Mouse (Mus musculus): ENCODE data around the gene Tpx2. TPM values are rescaled to one million over a fixed set of nuclear protein-coding genes. Genes with fewer than 3 reads are reported as not detected.
A peak's percentile ranks its signal among the peaks of the same experiment; 100 is the strongest.

Tpx2 gene
- polyA plus RNA-seq, 1 experiment from 2014 or later, result 66.5 TPM

DNA sequence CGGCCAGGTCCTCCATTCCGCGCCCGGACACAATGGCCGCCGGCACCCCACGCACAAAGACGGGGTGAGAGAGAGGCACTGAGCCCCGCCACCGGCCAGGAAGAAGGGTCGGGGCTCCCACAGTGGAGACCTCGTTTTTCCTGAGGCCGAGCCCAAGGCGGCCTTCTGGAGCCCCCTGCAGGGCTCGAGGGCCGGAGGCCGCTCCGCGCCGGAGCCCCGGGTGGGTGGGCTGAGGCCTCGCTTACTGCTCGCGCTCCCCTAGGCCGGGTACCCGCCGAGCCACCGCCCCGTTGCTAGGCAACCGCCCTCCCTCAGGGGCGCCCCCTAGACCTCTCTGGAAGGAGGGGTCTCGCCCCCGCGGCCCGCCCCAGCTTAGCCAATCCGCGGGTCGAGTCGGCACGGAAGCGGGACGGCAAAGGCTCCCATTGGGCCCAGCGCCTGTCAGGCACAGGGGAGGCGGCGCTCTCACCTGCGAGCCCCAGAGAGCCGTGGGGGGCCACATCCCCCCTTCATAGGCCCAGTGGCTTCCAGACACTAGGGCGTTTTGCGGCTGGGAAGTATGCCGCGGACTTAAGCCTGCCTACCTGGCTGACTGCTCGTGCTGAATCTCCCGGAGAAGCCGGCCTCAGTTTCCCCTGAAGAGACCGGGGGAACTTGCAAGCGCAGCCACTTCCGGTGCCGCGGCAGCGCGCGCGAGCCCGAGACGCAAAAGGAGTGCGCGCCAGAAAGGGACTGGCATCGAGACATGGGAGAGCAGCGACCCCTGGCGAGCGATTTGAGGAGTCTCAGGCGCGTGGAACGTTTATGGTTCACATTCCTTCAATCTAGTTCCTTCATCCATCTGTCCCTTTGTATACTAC, 16.5 kb upstream of the Tpx2 start, which contains the start of gene Bcl2l1:
Gene Bcl2l1 (minus strand): TSS at position 710 of the 860 bp plus-strand sequence.
- Histone ChIP-seq H3K27me3 (replicated peaks) (no peaks in the 10 kb centered on the region), H3K27ac (peak within 1 kb of the TSS; percentile 98), H3K4me2 (peak within 1 kb of the TSS; percentile 77), H3K9me3 (no peaks in the 10 kb centered on the region), H3K4me3 (replicated peaks) (peak within 1 kb of the TSS; percentile 80), H3K9ac (peak within 1 kb of the TSS; percentile 91), H3K36me3 (no peaks in the 10 kb centered on the region), H3K4me1 (peaks cover 29% of the 10 kb centered on the region)
- ATAC-seq (ENCODE audit: insufficient read depth, low FRiP score, low read depth), result peak; percentile 95
- under 1% methylated on average over 71 of the region's 74 CpGs for WGBS

DNA sequence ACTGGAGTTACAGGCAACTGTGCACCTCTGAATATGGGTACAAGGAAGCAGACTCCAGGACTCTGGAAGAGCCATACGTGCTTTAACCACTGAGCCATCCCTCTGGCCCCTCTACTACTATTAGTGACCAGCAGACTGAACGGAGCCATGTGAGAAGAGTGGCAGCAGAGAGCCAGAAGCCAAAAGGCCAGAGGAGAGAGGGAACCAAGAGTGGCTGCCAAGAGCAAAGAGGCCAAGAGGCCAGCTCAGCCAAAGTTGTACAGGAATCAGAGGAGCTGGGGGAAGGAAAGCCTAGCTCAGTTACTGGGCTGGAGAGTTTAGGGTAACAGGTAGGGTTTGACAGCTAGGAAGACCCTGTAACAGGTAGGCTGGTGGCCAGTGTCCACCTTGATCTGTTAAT, 8.5 kb upstream of the Tpx2 start:
- no peaks in the 10 kb centered on the region for H3K36me3 ChIP-seq
- no peak overlapping the region for H3K4me2 ChIP-seq
- H3K27ac ChIP-seq, result no peak overlapping the region
- 71% methylated on average over 2 of the region's 2 CpGs for WGBS
- H3K4me1 ChIP-seq, result no peaks in the 10 kb centered on the region
- H3K9ac ChIP-seq, result no peak overlapping the region
- no peak for ATAC-seq (ENCODE audit: insufficient read depth, low FRiP score, low read depth)
- no peak overlapping the region for H3K4me3 ChIP-seq (replicated peaks)
- H3K27me3 ChIP-seq (replicated peaks), result no peaks in the 10 kb centered on the region
- no peaks in the 10 kb centered on the region for H3K9me3 ChIP-seq

DNA sequence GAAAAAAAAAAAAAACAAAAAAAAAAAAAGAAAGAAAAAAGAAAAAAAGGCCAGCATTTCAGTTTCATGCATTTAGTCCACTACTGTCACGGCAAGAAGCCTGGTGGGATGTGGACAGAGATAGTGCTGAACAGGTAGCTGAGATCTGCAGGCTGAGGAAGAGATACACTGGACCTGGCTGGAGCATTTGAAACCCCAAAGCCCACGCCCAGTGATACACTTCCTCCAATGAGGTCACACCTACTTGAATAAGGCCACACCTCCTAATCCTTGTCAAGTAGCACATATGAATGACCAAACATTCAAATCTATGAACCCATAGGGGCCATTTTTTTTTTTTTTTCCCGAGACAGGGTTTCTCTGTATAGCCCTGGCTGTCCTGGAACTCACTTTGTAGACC, 5.0 kb upstream of the Tpx2 start:
- Histone ChIP-seq H3K4me2 (no peak overlapping the region), H3K36me3 (no peaks in the 10 kb centered on the region), H3K27me3 (replicated peaks) (no peaks in the 10 kb centered on the region), H3K4me1 (no peaks in the 10 kb centered on the region), H3K9ac (no peak overlapping the region), H3K9me3 (no peaks in the 10 kb centered on the region), H3K27ac (no peak overlapping the region), H3K4me3 (replicated peaks) (no peak overlapping the region)
- no peak for ATAC-seq (ENCODE audit: insufficient read depth, low FRiP score, low read depth)
- 83% methylated on average over 3 of the region's 3 CpGs for WGBS

DNA sequence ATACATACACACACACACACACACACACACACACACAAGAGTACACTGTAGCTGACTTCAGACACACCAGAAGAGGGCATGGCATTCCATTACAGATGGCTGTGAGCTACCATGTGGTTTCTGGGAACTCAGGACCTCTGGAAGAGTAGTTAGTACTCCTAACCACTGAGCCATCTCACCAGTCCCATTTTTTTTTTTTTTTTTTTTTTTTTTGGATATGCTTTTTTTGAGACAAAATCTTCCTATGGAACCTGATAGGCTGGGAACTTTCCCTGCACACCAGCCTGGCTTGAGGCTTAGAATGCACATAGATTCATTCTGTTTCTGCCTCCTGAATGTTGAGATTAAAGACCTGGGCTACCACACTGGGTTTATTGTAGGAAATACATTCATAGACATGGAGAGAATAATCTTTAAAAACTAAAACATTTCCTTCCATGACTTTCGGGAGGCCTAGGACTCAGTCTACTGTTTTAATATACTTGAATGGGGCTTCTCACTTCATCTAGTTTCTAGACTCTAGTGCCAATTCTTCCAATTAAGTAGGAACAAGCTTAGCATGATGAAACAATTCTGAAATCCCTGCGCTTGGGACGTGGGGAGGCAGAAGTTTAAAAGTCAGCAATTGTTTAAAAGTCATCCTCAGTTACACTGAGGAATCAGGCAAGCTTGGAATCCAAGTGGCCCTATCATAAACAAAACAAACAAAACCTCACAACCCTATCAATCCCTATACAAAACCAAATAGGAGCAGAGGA, 528 bp upstream of the Tpx2 start:
- H3K27ac ChIP-seq, result no peak overlapping the region
- peak overlapping the region; percentile 89 for H3K4me3 ChIP-seq (replicated peaks)
- peak overlapping the region; percentile 45 for H3K4me2 ChIP-seq
- no peaks in the 10 kb centered on the region for H3K4me1 ChIP-seq
- ATAC-seq (ENCODE audit: insufficient read depth, low FRiP score, low read depth), result no peak
- no peaks in the 10 kb centered on the region for H3K27me3 ChIP-seq (replicated peaks)
- H3K9me3 ChIP-seq, result no peaks in the 10 kb centered on the region
- 16% methylated on average over 3 of the region's 3 CpGs for WGBS
- no peak overlapping the region for H3K9ac ChIP-seq
- peaks cover 3% of the 10 kb centered on the region; the same call in 1 of the 2 replicates for H3K36me3 ChIP-seq

DNA sequence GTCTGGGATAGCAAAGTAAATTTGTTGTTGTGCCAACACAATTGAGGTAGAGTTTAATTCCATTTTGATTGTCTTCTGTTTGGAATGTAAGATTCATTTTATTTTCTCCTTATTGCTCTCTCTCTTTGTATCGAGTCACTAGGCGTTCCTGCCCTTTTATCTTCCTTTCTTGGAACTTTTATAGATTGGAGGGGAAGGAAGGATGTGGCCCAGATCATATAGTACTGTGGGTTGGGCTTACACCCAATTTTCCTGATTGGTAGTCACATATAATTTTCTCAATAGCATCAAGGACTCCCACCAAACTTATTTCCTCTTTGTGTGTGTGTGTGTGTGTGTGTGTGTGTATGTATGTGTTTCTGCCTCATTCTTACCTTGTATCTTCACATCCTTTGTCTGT, 702 bp downstream of the Tpx2 start:
- Histone ChIP-seq H3K27ac (peak overlapping the region; percentile 82), H3K4me3 (replicated peaks) (peak overlapping the region; percentile 89), H3K9ac (peak overlapping the region; percentile 69), H3K27me3 (replicated peaks) (no peaks in the 10 kb centered on the region), H3K4me2 (peak overlapping the region; percentile 66), H3K4me1 (no peaks in the 10 kb centered on the region), H3K36me3 (peaks cover 12% of the 10 kb centered on the region; the same call in 1 of the 2 replicates), H3K9me3 (no peaks in the 10 kb centered on the region)
- ATAC-seq (ENCODE audit: insufficient read depth, low FRiP score, low read depth), result no peak
- 8% methylated on average over 2 of the region's 2 CpGs for WGBS

DNA sequence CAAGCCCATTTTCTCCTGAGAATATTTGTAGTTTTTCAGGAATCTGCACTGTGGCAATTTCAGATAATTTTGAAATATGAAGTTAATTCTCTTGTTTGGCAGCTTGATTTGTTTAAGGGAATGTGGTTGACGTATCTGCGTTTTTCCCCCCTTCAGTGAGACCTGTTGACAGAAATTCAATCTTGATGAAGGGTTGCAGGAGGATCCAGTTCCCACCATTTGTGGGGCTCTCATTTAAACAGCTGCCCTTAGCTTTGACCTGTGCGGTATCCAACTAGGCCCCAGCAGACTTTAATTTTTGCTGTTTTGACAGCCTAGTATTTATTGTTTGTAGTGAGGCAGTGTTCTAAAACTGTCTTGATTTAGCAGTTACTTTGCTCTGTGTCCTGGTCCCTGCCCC, 11.7 kb downstream of the Tpx2 start:
- Histone ChIP-seq H3K4me3 (replicated peaks) (no peak overlapping the region), H3K27me3 (replicated peaks) (no peaks in the 10 kb centered on the region), H3K4me1 (no peaks in the 10 kb centered on the region), H3K27ac (no peak overlapping the region), H3K36me3 (peaks cover 12% of the 10 kb centered on the region; the same call in 1 of the 2 replicates), H3K9ac (no peak overlapping the region), H3K9me3 (no peaks in the 10 kb centered on the region), H3K4me2 (no peak overlapping the region)
- WGBS, result 64% methylated on average over 3 of the region's 3 CpGs
- no peak for ATAC-seq (ENCODE audit: insufficient read depth, low FRiP score, low read depth)

DNA sequence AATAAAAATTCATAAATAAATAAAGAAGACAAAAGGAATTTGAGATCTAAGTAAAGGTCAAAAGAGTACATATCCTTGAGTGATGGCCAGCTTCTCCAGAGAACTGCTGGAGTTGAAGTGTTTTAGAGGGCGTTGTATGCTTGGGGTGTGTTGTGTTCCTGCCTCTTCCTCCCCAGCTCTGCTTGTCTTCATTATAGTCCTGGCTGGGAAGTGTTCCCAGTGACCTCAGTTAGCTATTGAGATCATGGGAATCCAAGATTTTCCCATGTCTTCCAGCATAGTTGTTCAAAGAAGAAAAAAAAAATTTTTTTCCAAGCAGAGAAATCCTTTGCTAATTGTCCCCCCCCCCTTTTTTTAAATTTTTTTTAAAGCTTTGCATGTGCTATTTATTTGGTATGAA, 14.1 kb downstream of the Tpx2 start:
- ATAC-seq (ENCODE audit: insufficient read depth, low FRiP score, low read depth), result no peak
- H3K27me3 ChIP-seq (replicated peaks), result no peaks in the 10 kb centered on the region
- H3K9me3 ChIP-seq, result no peaks in the 10 kb centered on the region
- no peak overlapping the region for H3K9ac ChIP-seq
- H3K4me1 ChIP-seq, result no peaks in the 10 kb centered on the region
- H3K4me3 ChIP-seq (replicated peaks), result no peak overlapping the region
- H3K27ac ChIP-seq, result no peak overlapping the region
- no peak overlapping the region for H3K4me2 ChIP-seq
- WGBS, result 91% methylated on average over 1 of the region's 1 CpGs
- peaks cover 8% of the 10 kb centered on the region; the same call in 1 of the 2 replicates for H3K36me3 ChIP-seq

DNA sequence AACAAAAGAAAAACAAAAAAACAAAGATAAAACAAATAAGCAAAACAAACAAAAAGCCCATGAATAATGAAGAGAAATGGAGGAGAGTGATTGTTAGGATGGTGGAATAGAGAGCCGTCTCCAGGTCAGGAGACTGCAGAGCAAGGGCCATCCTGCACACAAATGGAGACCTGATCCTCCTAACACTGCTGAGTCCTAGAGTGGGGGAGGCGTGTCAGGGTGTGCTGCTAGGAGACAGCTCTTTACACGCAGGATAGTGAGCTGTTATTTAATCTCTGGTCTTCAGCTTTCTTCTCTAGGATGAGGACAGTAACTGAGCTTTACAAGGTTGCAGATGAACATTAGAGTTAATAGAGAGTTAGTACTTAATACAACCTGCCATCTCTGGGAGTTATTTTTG, 14.9 kb downstream of the Tpx2 start:
- H3K36me3 ChIP-seq, result peaks cover 7% of the 10 kb centered on the region
- H3K27me3 ChIP-seq (replicated peaks), result no peaks in the 10 kb centered on the region
- H3K4me3 ChIP-seq (replicated peaks), result no peak overlapping the region
- no peaks in the 10 kb centered on the region for H3K9me3 ChIP-seq
- no peak overlapping the region for H3K4me2 ChIP-seq
- ATAC-seq (ENCODE audit: insufficient read depth, low FRiP score, low read depth), result no peak
- WGBS, result 75% methylated on average over 3 of the region's 3 CpGs
- H3K9ac ChIP-seq, result no peak overlapping the region
- H3K4me1 ChIP-seq, result no peaks in the 10 kb centered on the region
- H3K27ac ChIP-seq, result no peak overlapping the region

DNA sequence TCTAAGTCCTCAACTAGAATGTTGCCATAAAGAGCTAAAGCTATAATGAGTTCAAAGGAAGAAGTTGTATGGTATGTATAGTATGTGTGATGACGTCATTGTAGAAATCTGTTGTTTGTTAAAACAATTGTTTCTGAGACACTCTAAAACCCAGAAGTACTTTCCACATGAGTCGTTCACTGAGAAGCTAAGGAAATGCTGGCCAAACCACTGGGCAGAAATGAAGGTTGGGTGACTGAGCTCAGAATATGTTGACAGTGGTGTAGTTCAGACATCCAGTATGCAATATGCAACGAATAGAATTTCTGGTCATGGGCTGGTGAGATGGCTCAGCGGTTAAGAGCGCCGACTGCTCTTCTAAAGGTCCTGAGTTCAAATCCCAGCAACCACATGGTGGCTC, 15.6 kb downstream of the Tpx2 start:
- no peak overlapping the region for H3K27ac ChIP-seq
- no peak overlapping the region for H3K4me3 ChIP-seq (replicated peaks)
- no peaks in the 10 kb centered on the region for H3K4me1 ChIP-seq
- no peak overlapping the region for H3K9ac ChIP-seq
- no peak overlapping the region for H3K4me2 ChIP-seq
- H3K36me3 ChIP-seq, result peaks cover 11% of the 10 kb centered on the region
- WGBS, result 92% methylated on average over 6 of the region's 6 CpGs
- no peaks in the 10 kb centered on the region for H3K27me3 ChIP-seq (replicated peaks)
- no peaks in the 10 kb centered on the region for H3K9me3 ChIP-seq
- no peak for ATAC-seq (ENCODE audit: insufficient read depth, low FRiP score, low read depth)

DNA sequence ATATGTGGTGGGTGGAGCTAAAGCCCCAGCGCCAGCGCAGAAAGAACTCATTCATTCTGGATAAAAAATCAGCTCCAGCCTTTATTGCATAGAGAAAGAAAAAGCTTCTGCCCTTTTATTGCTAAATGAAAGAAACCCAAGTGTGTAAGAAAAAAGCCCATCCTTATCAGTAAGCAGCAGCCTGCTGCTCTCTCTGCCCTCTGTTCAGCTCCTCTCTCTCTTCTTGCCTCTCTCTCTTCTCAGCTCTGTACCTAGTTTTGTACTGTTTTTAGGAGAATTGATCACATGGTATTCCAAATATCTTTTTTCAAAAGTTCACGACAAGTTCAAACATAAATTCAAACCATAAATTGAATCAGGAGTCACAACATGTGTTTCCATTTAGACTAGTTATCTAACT, 30.5 kb downstream of the Tpx2 start:
- 90% methylated on average over 3 of the region's 3 CpGs for WGBS
- Histone ChIP-seq H3K9me3 (no peaks in the 10 kb centered on the region), H3K4me1 (no peaks in the 10 kb centered on the region), H3K27me3 (replicated peaks) (no peaks in the 10 kb centered on the region), H3K27ac (no peak overlapping the region), H3K4me2 (no peak overlapping the region), H3K4me3 (replicated peaks) (no peak overlapping the region), H3K9ac (no peak overlapping the region), H3K36me3 (peaks cover 49% of the 10 kb centered on the region)
- ATAC-seq (ENCODE audit: insufficient read depth, low FRiP score, low read depth), result no peak

DNA sequence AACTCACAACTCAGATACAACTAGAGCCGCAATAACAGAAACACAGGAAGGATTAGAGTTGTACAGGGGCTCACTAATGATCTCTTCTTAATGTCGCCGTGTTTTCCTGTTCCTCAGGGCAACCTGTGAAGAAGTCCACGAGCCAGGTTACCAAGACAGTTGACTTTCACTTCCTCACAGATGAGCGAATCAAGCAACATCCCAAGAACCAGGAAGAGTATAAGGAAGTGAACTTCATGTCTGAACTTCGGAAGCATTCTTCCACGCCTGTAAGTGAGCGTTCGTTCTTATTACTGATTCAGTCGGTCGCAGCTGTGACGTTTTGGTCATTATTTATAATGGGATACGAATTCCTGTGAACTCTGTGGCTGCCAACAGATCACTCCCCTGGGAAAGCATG, 33.1 kb downstream of the Tpx2 start:
- no peak for ATAC-seq (ENCODE audit: insufficient read depth, low FRiP score, low read depth)
- no peaks in the 10 kb centered on the region for H3K4me1 ChIP-seq
- H3K4me2 ChIP-seq, result no peak overlapping the region
- H3K9ac ChIP-seq, result no peak overlapping the region
- peaks cover 60% of the 10 kb centered on the region for H3K36me3 ChIP-seq
- H3K4me3 ChIP-seq (replicated peaks), result no peak overlapping the region
- WGBS, result 87% methylated on average over 13 of the region's 13 CpGs
- H3K27me3 ChIP-seq (replicated peaks), result no peaks in the 10 kb centered on the region
- no peak overlapping the region for H3K27ac ChIP-seq
- no peaks in the 10 kb centered on the region for H3K9me3 ChIP-seq

DNA sequence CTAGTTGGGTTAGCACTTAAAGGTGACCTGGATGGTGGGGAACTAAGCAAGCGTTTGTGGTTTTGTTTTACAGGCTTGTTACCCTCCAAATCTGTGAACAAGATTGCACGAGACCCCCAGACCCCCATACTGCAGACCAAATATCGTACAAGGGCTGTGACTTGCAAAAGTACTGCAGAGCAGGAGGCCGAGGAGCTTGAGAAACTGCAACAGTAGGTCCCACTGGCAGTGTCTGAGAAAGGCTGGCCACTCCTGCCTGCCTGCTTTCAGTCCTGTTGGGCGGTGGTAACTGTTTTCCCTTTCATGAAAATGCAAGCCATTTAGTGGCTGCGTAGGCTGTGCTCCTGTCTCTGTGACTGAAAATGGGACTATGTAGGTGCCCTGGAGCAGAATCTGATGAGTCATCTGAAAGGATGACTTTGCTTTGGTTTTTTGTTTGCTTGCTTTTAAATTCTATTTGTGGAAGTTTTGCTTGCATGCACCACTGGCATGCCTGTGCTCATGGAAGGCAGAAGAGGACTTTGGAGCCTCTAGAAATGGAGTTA, 36.4 kb downstream of the Tpx2 start:
- Histone ChIP-seq H3K27ac (no peak overlapping the region), H3K9ac (no peak overlapping the region), H3K4me1 (no peaks in the 10 kb centered on the region), H3K9me3 (no peaks in the 10 kb centered on the region), H3K4me2 (no peak overlapping the region), H3K4me3 (replicated peaks) (no peak overlapping the region), H3K27me3 (replicated peaks) (no peaks in the 10 kb centered on the region), H3K36me3 (peaks cover 65% of the 10 kb centered on the region)
- no peak for ATAC-seq (ENCODE audit: insufficient read depth, low FRiP score, low read depth)
- WGBS, result 93% methylated on average over 6 of the region's 6 CpGs

Measured in stomach, embryonic 15.5 days (tissue).